Mouse (Mus musculus): ENCODE results near the gene Ctbp2.

DNA sequence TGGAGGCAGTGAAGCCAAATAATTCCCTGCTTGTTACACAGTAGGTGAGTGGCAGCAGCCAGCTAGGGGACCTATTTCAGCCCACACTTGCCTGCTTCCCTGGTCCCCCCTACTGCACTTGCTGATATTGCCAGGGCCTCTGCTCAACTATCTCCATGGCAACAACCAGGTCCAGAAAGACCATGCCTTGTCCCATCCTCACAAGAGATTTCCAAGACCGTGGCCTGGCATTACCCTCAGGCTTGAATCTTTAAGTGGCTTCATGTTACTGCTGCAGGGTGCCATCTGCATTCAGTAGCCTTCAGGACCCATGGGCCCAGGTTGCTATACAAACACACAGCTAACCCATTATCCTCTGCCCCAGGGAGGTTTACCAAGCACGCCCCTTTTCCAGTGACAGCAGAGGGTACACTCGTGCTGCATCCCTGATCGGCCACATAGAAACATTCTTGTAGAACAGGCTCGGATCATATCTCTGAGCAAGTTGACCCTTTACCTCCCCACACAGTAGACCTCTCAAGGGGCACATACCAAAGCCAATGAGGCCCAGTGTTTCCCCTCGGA is 129.4 kb downstream of the Ctbp2 start:
- no peak for TF ChIP-seq CTCF (IDR thresholded peaks at IDR 0.05; ENCODE audit: low read depth, low read length)
- TF ChIP-seq GATA1 (IDR thresholded peaks at IDR 0.05; ENCODE audit: borderline replicate concordance, low read length) = no peak

Data from G1E (cell line).